Mouse (Mus musculus) induced T-regulatory cell, adult 2 months (primary cell): ENCODE results near the gene Dclk1.

ENCODE experiments used
- DNase-seq: peaks from one replicate; pipeline ENCODE4 v3.0.0-alpha.2; 2012; ENCODE audit warnings: low read depth

The Dclk1 gene

DNA sequence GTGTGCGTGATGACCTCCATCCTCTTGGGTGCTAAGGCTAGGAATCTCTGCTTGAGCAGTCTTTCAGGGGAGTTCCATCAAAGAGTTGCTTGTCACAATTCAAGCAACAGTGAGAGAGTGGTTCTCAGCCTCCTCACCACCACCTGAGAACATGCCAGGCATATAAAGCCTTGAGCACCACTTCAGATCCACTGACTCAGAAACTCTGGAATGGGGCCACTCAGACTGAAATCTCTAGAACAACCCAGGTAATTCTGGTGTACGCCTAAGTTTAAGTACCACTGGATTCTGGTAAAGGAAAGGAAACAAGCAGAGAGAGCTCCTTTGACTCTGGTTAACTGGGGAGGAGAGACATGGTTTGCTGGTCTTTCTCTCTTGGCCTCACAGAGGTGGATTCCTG lies 210.3 kb downstream of the Dclk1 start:
- DNase-seq = no peak

DNA sequence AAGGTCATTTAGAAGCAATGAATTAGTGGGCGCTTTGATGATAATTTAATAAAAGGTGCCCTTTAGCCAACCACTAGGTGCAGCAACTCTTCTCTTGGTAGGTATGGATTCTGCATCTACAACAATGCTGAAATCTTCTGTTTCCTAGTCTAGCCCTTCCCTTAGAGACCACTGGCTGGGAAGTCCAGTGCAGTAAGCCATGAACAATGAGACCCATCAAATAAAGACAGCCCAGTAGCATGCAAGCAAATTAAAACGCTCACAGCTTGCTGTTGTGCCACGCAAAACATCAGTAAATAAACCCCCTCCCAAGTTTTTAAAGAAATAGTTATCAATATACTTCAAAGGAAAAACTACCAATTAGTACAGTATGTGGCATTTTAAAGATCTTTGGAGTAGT lies 218.9 kb downstream of the Dclk1 start:
- DNase-seq = no peak

DNA sequence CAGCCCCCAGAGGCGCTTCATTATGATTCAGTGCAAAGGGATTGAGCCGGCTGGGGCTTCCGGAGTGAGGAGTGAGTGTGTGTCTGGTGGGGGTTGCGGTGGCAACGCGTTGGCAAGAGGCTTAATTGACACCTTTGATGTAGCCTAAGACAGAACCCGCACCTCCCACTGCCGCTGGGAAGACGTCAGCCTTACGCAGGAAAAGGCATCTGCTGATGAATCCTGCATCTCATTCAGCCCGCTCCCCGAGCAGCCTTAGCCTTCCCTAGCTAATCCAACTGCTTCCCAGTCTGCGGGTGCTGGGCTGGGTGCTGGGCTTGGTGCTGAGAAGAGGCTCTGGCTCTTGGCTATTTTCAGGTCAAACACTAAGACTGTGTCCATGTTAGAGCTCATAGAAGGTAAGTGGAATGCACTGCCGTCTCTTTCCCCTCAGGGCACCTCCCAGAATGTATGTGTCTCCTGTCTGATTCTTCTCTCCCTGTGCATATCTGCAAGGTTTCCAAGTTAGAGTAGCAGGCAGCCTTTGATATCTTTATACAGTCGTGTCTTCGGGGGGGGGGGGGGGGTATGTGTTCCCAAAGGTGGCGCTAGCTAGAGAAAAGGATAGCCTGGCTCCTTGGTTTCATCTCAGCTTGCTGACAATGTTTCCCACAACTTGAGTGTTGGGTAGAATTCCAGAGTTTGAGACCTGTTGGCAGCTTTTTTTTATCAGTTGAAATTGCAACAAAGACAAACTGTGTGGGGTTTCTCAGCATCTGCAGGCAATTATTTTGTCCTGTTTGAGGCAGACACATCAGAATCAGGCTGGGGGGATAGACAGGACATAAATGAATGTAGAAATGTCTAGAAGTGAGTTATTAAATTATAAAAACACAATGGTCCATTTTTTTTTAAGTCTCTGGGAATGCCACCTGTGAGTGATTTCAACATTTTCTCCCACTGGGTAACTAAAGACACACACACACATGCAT lies 219.8 kb downstream of the Dclk1 start:
- DNase-seq = peak; percentile 59

DNA sequence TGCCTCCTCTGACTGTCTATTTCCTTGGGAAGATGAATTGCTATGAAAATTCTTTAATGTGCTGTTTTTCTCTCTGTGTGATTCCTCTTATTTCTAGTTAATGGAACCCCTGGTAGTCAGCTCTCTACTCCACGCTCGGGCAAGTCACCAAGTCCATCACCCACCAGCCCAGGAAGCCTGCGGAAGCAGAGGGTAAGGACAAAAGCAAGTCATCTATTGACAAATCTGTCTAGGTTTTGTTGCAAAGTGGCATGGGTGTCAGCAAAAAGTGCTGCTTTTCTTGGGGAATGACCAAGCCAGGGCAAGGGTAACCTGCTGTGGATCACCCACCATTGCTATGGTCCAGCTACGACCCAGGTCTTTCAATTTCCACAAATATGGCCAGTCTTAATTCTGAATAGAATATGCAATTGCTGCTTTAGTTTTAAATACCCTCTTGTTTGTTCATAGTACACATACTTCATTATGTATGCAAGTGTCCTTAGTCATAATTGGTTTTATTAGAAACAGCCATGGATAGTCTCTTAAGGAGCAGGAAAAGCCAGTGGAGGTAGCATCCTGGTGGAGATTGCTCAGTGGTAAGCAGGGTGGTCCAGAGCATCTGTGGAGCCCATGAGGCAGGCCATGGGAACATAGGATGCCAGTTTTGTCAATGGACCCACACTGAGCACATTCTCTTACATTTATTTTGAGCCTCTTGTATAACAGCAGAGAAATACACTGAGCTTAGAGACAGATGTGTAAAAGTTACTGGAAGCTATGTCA lies 220.9 kb downstream of the Dclk1 start:
- DNase-seq = no peak

DNA sequence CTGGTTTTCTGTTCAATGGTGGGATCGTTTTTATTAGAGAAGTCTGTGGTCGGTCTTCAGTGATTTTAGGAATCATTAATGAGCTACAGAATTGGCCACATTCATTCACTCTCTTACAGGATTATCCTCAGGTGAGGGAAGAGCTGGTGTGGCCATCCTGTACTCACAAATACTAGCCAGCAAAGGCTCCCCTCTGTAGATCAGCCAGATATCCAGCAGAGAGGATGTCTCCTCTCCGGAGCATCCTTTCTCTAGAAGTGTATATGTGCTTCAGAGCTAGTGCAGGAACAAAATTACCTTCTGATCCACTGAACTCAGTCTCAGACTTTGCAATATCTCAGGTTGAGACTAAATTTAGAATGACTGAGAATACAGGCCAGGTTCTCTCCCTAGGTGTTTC lies 222.1 kb downstream of the Dclk1 start:
- DNase-seq = no peak

DNA sequence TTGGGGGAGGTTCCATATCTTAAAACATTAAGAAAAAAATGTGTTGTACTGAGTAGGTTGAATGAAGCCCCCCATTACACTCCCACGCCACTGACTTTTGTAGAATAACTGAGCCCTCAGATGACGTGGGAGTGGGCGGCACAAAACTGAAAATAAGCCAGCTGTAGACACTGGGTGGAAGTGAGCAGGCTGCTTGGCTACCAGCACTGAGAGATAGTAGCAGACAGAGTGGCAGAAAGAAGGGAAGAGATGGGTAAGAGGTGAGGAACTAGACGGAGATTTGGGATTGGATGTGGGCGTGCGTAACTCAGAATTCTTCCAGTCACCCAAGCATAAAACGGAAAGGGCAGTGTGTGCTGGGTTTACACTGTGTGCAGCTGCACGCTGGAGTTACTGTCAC lies 223.6 kb downstream of the Dclk1 start:
- DNase-seq = no peak

DNA sequence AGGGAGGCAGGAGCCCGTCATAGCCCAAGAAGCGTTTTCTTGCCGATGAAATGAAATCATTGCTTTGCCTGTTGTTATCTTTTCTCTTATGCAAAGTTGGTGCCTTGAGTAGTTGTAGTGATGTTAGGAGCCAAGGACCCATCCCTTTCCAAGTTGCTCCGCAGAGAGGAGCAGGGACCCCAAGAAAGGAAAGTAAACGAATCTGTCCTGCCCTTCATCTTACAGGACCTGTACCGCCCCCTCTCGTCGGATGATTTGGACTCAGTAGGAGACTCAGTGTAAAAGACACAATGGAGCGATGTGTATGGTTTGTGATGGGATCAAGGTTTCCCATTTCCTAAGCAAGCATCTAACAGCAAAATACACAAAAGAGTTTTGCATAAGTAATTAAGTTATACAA lies 224.2 kb downstream of the Dclk1 start:
- DNase-seq = no peak

DNA sequence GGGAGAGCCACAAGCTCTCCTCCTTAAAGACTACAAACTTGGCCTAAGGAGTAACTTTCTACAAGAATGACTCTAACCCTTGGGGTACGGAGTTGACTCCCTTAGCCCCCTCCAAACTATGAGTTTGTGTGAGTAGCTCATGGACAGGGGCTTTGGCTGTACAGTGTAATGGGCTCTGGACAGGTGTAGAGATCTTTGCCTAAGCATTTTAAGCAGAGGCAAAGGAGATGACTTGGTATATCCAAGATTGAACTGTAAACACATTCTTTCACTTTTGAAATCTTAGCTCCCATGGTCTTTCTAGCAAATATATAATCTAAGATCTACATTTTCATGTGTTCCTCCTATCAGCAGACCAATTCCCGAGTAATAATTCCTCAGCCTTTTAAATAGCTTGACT lies 229.9 kb downstream of the Dclk1 start, which contains the start of gene Gm21954:
Gm21954 (minus strand) TSS at position 101 of the 400 bp plus-strand sequence.
- DNase-seq = no peak

DNA sequence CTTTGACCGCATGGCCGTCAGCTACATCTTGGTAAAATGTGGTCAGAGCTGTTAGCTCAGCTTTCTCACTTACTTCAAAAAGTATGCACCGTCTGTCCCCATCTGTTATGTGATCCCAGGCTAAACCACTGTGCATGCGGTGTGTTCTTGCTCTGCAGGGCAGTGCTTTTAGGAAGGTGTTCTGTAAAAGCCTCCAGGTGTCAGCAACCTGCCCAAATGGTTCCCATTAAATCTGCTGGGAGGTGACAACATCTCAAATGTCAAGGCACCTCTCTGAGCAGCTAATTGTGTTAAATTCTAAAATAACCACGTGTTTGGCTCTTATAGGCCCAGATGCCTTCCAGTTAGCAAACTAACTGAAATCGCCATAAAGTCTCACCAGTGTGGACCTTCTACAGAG lies 231.0 kb downstream of the Dclk1 start:
- no peak for DNase-seq

DNA sequence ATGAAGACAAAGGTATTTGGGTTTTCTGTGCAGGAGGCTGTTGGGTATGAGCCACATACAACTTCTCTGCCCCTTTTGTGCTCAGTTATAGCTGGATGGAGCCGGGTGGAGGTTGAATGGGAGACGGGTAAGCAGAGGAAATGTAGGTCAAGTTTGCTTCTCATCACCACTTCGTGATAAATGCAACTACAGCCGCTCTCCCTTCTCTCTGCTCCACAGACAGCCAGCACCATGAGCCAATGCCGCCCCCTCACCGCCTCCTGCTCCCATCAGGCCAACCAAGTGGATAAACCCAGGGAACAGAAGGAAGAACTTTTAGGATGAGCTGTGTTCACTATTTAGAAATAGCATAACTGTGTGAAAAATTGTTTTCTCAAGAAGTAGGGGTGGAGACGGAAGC lies 234.5 kb downstream of the Dclk1 start:
- no peak for DNase-seq

DNA sequence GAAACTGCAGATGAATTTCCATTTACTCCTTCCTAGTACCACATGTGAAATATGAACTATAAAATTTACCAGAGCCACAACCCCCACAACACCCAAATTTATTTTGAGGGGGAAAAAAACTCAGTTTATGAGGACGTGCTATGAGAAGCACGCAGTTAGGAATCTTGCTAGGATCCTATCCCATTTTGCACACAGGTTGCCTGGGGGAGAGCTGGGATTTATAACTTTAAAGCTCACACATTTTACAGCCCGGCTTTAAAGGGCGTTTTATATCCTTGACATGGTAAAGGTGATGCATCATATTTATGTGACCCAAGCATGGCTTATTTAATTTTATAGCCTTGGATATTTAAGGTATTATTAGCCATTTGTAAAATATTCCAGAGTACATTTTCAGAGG lies 237.1 kb downstream of the Dclk1 start:
- DNase-seq = no peak

DNA sequence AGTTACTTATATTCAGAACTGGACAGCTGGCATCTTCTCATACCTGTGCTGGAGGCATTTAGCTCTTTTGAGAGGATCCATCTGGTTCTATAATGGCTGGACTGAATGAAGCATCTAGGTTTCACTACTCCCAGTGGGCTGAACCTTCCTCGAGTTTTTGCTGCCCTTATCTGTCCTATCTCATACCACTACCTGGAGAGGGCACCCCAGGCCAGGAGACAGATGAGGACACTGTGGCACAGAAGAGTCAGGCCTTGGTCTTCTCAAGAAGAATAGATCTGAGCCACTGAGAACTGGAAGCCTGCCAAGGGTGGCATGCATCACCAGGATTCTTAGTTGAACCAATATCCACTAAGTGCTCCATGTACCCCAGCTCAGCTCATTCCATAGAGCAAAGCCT lies 239.0 kb downstream of the Dclk1 start:
- DNase-seq = no peak

DNA sequence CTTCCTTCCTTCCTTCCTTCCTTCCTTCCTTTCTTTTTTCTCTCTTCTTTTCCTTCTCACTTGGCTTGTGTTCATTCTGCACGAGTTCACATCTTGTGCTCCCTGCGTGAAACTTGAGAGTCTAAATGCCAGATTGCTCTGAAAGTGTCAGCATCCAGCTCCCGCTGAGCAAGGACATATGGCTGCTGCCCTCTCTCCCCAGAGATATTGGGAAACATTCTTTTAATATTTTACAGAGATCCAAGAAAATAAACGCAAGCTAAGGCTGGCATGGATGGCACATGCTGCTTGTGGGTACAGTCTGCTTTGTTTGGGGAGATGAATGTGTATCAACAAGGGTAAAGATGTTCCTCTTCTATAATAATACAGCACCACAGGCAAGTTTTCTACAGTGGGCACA lies 241.2 kb downstream of the Dclk1 start:
- no peak for DNase-seq

DNA sequence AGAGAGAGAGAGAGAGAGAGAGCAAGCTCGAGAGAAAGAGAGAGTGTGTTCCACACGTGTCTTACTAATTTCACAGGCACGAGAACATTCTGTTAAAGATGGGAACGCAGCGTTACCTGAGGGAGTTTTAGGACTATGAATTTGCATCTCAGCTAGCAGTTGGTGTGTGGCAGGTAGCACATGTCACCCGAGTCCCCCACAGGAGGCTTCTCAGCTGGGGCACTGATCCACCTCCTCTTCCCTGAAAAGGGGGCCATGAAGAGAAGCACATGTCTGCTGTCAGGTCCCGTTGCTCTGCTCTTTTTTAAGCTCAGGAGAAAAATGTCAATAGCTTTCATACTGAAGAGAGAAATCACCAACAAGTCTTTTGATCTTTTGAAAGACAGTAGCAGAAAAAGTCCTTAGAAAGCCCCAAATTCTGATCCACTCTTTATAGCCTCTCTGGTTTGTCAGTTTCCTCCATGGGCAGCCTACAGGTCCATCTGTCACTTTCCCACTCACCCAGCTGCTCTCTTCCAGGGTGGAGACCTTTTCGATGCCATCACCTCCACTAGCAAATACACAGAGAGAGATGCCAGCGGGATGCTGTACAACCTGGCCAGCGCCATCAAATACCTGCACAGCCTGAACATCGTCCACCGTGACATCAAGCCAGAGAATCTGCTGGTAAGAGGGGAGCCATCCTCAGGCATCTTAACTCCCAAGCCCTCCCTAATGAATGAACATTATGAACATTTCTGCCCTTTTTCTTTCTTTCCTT lies 247.2 kb downstream of the Dclk1 start:
- no peak for DNase-seq

DNA sequence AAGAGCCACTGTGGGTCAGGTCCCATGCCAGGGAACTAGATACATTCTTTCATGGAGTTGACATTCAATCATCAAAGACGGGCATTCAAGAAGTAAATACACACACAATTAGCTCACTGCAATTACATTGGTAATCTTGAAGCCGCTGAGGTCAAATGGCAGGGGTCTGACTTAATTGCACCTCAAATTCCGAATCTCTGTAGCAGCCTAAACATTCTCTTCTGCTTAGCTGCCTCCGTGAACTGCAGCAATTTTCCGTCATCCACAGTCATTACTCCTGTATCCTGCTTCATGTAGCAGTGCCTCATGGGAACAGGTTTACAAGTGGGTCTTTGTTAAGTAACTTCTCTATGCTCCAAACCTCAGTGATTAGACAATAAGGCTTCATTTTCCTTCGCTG lies 249.9 kb downstream of the Dclk1 start:
- no peak for DNase-seq

DNA sequence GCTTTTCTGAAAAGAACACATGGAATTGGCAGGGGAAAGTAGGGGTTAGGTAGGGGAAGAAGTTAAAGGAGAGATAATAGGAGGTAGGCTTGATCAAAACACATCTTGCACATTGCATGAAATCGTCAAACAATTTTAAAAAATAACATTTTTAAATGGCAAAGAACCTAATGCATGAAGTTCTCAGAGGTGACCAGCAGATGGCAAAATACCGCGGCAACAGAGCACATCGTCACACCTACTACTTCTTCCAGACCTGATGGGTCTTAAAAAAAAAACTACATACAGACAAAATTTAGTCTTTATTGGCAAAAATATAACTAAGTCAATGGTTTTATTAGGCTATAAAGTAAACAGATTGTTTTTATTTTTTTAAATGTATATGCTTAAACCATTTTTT lies 252.2 kb downstream of the Dclk1 start:
- peak; percentile 25 for DNase-seq

DNA sequence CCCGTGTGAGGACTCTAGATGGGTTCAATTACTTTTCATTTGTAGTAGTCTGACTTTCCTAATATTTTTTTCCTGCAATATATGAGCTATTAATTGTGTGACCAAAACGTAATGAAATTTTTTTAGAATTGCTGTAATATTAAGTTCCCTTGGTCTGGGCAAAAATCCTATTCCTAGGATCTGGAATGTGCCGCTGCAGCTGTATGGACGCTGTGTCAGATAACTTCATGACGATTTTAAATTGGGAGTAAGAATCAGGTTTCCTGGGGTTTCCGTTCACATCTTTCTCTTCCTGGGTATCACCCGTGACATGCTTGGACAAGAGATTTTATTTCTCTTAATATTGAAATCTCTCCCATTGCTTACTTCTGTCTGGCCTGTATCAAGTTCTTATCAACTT lies 253.1 kb downstream of the Dclk1 start:
- DNase-seq = no peak

DNA sequence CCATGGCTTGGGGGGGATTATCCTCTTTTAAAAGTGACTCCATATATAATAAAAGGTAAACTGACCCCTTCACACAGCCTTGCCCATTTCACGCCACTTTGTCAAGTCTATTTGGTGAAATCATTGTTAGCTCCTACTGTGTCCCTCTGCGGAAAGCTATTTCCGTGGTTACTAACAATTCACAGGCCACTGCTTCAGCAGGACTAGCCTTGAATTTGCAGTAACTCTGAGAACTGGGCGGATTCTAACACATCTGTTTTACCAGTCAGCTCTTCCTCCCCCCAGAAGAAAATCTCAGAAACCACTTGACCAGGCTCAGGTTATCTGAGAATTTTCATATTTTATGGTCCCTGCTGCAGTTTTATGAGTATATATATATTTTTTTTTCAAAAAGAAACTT lies 253.7 kb downstream of the Dclk1 start:
- no peak for DNase-seq

DNA sequence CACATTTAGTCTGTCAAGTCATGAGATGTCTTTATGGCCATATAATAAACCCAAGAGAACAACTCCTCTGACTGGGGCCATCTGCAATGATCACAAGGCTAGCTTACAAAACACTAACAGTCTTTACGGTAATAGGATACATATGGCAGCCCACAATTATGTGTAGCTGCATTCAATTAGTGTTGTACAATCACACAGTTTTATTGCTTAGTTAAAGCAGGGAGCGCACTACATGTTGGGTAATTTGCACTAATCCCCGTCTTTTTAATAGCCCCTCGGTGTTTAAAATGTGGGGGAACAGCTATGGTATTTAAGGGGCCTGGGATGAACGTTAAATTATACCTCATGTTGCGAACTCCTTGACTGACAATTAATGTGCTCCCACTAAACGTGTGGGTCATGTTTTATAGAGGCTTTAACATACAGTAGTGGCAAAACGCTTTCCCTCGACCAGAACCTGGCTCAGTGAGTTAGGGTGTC lies 254.3 kb downstream of the Dclk1 start:
- no peak for DNase-seq

DNA sequence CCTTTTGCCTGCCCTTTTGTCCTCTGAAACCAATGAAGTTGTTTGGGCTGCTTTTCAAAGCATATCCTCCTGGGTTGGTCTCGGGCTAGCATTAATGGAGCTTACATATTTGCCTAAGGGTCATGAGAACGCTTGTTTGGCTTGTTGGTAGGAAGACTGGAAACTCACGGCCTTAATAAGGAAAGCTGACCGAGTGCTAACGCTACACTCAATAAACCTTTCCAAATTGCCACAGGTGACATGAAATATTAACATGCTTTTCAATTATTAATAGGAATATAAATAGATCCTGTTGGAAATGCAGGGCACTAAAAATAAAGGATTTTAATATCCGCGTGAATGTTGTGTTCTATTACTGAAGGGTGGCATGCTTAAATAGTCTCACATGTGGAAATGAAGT lies 257.1 kb downstream of the Dclk1 start:
- no peak for DNase-seq

DNA sequence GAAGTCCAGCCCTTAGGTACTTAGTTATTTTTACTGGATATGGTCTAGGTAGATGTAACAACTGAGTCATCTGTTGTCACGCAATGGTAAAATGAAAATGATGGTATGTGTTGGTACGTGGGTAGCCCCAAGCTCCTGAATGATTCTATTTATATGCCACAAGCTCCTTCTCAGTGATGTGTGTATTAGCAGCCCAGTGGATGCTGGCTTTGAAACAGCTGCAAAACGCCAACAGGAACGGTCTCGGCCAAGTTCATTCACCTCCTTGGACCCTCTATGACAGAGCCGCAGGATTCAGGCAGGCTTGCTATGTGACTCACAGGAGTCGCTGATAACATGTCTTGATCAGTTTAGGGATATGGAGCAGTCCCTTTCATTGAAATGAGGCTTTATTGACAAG lies 268.0 kb downstream of the Dclk1 start:
- no peak for DNase-seq

DNA sequence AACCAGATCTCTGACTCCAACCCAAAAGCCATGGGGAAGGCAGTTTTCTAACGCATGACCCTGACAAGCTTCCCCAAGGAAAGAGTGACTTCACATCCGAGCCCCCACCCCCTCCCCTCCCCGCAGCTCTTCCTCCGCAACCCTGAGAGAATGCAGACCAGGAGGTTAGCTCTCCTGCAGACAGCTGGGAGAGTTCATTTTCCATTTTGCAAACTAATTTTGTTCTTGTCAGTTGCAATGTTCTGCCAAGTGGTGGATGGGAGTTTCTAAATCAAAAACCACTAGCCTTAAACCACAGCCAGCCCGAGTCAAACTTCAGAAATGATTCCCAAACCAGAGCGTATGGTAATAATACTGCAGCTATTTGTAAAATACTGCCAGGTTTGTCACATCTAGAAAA lies 269.5 kb downstream of the Dclk1 start:
- DNase-seq = no peak
